Mouse (Mus musculus): ENCODE data around the gene Usp25. TPM values are rescaled to one million over a fixed set of nuclear protein-coding genes. Genes with fewer than 3 reads are reported as not detected.
A peak's percentile ranks its signal among the peaks of the same experiment; 100 is the strongest.

Usp25 gene
- polyA plus RNA-seq, 1 experiment from 2014 or later, result 25.3 TPM

DNA sequence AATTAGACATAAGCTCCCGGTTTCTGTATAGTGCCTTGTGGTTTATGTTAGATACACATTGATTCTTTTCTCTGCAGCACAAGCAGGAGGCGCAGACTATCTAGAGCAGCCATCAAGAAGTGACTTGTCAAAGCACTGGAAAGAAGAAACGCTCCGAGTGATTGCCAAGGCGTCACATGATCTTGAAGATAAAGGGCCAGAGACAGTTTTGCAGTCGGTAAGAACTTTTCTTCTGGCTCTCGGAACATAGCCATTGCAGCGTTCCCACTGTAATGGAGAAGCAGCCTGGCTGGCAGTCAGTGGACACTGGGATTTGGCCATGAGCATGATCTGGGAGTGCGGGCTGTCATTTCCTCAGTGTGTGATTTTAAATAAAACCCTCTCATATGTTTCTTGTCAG lies 80.0 kb downstream of the Usp25 start:
- Histone ChIP-seq H3K4me2 (ENCODE audit: low read depth, low read length) (no peak overlapping the region), H3K9me3 (ENCODE audit: control insufficient read depth, low read length) (no peaks in the 10 kb centered on the region), H3K27ac (replicated peaks; ENCODE audit: low read depth, low read length) (no peak overlapping the region), H3K4me1 (ENCODE audit: control insufficient read depth, insufficient read depth, low read length) (no peaks in the 10 kb centered on the region), H3K36me3 (ENCODE audit: control insufficient read depth, insufficient read depth, low read length) (peaks cover 28% of the 10 kb centered on the region; the same call in 1 of the 2 replicates), H3K4me3 (ENCODE audit: low read depth, low read length) (no peak overlapping the region), H3K27me3 (replicated peaks; ENCODE audit: control insufficient read depth, insufficient read depth, low read length) (no peaks in the 10 kb centered on the region), H3K9ac (ENCODE audit: low read depth, low read length) (no peak overlapping the region)
- DNase-seq (ENCODE audit: low spot score) (peak; percentile 45), ATAC-seq (ENCODE audit: low read depth) (peak; percentile 65; the same call in 1 of the 2 replicates)
- 71% methylated on average over 9 of the region's 9 CpGs for whole genome bisulfite sequencing

DNA sequence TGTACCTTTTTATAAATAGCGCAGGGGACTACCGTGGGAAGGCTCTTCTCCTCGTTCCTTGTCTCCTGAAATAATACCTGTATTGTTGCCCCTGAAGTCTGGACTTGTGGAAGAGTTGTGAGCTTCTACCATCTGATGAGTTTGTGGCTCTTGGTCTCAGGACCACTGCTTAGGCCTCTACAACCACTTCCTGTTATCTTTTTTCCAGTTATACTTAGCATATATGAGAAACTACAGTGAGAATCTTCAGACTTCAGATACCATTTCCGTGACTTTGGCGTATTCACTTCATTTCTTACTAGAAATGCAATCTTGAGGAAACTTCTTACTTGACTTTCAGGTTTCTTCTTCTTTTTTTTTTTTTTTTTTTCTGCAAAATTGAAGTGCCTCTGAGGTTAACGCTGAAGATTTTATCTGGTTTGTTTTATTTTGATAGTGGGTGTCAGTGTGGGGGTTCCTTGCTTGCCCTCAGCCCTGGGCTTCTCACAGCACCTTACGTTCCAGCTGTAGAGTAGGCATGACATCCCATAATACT lies 81.6 kb downstream of the Usp25 start:
- Histone ChIP-seq H3K27me3 (replicated peaks; ENCODE audit: control insufficient read depth, insufficient read depth, low read length) (no peaks in the 10 kb centered on the region), H3K27ac (replicated peaks; ENCODE audit: low read depth, low read length) (no peak overlapping the region), H3K4me2 (ENCODE audit: low read depth, low read length) (no peak overlapping the region), H3K4me3 (ENCODE audit: low read depth, low read length) (no peak overlapping the region), H3K36me3 (ENCODE audit: control insufficient read depth, insufficient read depth, low read length) (peaks cover 26% of the 10 kb centered on the region; the same call in 1 of the 2 replicates), H3K4me1 (ENCODE audit: control insufficient read depth, insufficient read depth, low read length) (no peaks in the 10 kb centered on the region), H3K9ac (ENCODE audit: low read depth, low read length) (no peak overlapping the region), H3K9me3 (ENCODE audit: control insufficient read depth, low read length) (no peaks in the 10 kb centered on the region)
- WGBS, result 86% methylated on average over 7 of the region's 7 CpGs
- no peak for DNase-seq (ENCODE audit: low spot score)
- no peak for ATAC-seq (ENCODE audit: low read depth)

DNA sequence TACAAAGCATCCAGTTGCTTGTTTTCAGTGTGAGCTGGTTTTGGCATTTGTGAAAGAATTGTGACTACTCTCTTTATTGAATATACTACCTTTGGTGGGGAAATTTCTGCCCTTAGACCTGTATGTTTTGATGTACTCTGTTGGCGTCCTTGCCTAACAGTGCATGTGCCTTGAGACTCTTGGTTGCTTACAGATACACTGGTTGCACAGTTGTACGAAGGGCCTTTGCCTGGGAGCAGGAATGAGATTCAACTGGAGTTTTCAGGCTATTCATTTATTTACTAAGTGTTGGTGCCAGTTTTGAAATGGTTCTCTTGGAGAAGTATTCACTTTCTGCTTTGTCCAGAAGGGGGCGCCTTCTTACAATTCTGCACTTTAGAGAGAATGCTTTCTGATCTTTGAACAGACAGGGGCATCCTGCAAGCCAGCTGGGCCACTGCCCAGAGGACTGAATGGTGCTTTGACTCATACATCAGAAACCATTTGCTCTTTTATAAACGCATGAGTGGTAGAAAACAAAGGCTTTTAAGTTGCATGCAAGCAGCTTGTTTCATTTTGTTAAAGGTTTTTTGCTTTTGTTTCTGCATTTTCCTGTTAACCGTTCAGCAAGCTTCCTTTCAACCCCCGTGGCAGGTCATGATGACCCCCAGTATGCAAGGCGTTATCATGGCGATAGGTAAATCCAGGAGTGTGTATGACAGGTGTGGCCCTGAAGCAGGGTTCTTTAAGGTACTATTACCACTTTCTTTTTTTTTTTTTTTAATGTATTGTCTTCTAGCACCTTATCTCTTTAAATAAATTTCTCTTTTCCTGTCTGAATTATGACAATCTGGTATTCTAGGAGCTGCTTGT lies 85.7 kb downstream of the Usp25 start:
- no peaks in the 10 kb centered on the region for H3K9me3 ChIP-seq (ENCODE audit: control insufficient read depth, low read length)
- H3K36me3 ChIP-seq (ENCODE audit: control insufficient read depth, insufficient read depth, low read length), result peaks cover 35% of the 10 kb centered on the region
- no peak overlapping the region for H3K27ac ChIP-seq (replicated peaks; ENCODE audit: low read depth, low read length)
- no peak for ATAC-seq (ENCODE audit: low read depth)
- H3K4me1 ChIP-seq (ENCODE audit: control insufficient read depth, insufficient read depth, low read length), result no peaks in the 10 kb centered on the region
- no peaks in the 10 kb centered on the region for H3K27me3 ChIP-seq (replicated peaks; ENCODE audit: control insufficient read depth, insufficient read depth, low read length)
- H3K4me3 ChIP-seq (ENCODE audit: low read depth, low read length), result no peak overlapping the region
- peak; percentile 82 for DNase-seq (ENCODE audit: low spot score)
- 61% methylated on average over 8 of the region's 8 CpGs for WGBS
- H3K4me2 ChIP-seq (ENCODE audit: low read depth, low read length), result no peak overlapping the region
- H3K9ac ChIP-seq (ENCODE audit: low read depth, low read length), result no peak overlapping the region

DNA sequence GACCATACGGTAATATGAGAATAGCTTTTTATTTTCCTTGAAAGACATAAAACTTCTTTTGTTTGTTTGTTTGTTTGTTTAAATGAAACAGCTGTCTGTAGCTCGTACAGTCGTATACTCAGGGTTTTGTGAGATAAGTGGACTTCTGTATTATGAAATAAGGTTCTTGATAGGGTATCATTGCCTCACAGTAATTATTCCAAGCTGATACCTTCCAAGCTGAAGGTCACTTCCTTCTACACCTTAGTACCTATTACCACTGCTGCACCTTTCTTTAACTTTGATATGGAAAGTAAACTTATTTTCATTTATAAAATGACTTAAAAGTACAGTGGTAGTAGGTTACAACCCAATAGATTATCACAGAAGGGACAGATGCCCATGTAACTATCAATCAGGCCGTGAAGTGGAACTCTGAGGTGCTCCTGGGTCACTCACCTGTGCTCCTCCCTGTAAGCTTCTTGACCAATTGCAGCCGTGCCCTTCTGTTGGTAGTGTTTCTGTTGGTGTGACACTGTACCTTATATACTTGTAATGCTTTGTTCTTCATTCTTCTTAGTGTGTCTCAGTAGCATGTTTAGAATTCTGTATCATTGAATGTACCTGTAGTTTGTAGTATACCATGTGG lies 90.2 kb downstream of the Usp25 start:
- H3K27me3 ChIP-seq (replicated peaks; ENCODE audit: control insufficient read depth, insufficient read depth, low read length), result no peaks in the 10 kb centered on the region
- H3K4me3 ChIP-seq (ENCODE audit: low read depth, low read length), result no peak overlapping the region
- H3K27ac ChIP-seq (replicated peaks; ENCODE audit: low read depth, low read length), result no peak overlapping the region
- H3K36me3 ChIP-seq (ENCODE audit: control insufficient read depth, insufficient read depth, low read length), result peaks cover 23% of the 10 kb centered on the region
- ATAC-seq (ENCODE audit: low read depth), result no peak
- no peaks in the 10 kb centered on the region for H3K9me3 ChIP-seq (ENCODE audit: control insufficient read depth, low read length)
- H3K4me2 ChIP-seq (ENCODE audit: low read depth, low read length), result no peak overlapping the region
- no peaks in the 10 kb centered on the region for H3K4me1 ChIP-seq (ENCODE audit: control insufficient read depth, insufficient read depth, low read length)
- WGBS, result 86% methylated on average over 5 of the region's 5 CpGs
- no peak overlapping the region for H3K9ac ChIP-seq (ENCODE audit: low read depth, low read length)
- no peak for DNase-seq (ENCODE audit: low spot score)

DNA sequence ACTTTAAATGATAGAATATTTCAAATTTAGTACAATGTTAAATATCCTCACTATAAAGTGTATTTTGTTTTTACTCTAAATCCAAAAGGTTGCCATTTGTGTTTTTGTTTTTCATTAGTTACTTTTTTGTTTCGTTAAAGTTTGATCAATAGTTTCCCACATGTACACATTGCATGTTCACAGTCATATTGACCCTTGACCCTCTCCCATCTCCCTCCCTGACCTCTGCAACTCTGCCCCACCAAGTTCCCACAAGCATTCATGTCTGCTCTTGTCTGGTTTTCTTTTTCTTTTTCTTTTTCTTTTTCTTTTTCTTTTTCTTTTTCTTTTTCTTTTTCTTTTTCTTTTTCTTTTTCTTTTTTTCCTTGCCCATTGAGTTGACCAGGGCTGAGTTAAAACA lies 97.8 kb downstream of the Usp25 start:
- Histone ChIP-seq H3K27me3 (replicated peaks; ENCODE audit: control insufficient read depth, insufficient read depth, low read length) (no peaks in the 10 kb centered on the region), H3K4me2 (ENCODE audit: low read depth, low read length) (no peak overlapping the region), H3K36me3 (ENCODE audit: control insufficient read depth, insufficient read depth, low read length) (peaks cover 44% of the 10 kb centered on the region), H3K27ac (replicated peaks; ENCODE audit: low read depth, low read length) (no peak overlapping the region), H3K9me3 (ENCODE audit: control insufficient read depth, low read length) (no peaks in the 10 kb centered on the region), H3K4me1 (ENCODE audit: control insufficient read depth, insufficient read depth, low read length) (no peaks in the 10 kb centered on the region), H3K9ac (ENCODE audit: low read depth, low read length) (no peak overlapping the region), H3K4me3 (ENCODE audit: low read depth, low read length) (no peak overlapping the region)
- no peak for ATAC-seq (ENCODE audit: low read depth)
- WGBS, result 70% methylated on average over 1 of the region's 1 CpGs
- no peak for DNase-seq (ENCODE audit: low spot score)

DNA sequence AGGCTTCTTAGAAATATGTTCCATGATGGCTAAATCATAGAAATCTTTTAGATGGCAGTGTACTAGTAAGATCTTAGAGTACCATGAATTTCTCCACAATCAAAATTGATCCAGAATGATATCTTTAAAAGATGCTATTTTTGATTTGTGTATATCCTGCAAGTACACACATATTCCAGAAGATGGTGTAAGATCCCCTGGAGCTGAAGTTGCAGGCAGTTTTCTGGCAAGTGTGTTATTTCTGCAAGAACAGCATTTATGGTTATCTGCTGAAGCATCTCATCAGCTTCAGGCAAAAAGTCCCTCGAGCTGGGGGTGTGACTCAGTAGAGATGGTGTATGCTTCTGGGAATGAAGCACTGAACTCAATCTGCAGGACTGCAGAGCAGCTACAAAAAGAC lies 112.4 kb downstream of the Usp25 start:
- Histone ChIP-seq H3K4me3 (ENCODE audit: low read depth, low read length) (no peak overlapping the region), H3K27me3 (replicated peaks; ENCODE audit: control insufficient read depth, insufficient read depth, low read length) (no peaks in the 10 kb centered on the region), H3K36me3 (ENCODE audit: control insufficient read depth, insufficient read depth, low read length) (no peaks in the 10 kb centered on the region), H3K4me2 (ENCODE audit: low read depth, low read length) (no peak overlapping the region), H3K9ac (ENCODE audit: low read depth, low read length) (no peak overlapping the region), H3K4me1 (ENCODE audit: control insufficient read depth, insufficient read depth, low read length) (no peaks in the 10 kb centered on the region), H3K27ac (replicated peaks; ENCODE audit: low read depth, low read length) (no peak overlapping the region), H3K9me3 (ENCODE audit: control insufficient read depth, low read length) (no peaks in the 10 kb centered on the region)
- WGBS, result 55% methylated on average over 1 of the region's 1 CpGs
- ATAC-seq (ENCODE audit: low read depth) (no peak), DNase-seq (ENCODE audit: low spot score) (no peak)

DNA sequence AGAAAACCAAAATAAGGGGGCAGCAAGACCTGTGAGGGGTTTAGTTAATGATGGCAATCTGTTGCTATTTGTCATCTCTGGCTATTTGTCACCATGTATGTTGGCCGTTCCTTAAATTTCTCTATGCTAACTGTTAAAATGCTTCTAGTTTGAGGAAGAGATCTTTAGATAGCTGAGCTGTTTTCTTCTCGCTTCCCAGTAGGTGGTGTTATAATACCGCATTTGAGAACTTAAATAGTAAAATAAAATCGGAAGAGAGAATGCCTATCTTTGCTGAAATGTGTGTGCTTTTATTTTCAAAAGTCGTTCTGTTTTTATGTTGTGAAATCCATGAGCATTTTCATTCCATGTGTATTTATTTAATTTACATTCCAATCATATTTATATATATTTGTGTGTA lies 115.2 kb downstream of the Usp25 start:
- 21% methylated on average over 5 of the region's 5 CpGs for WGBS

DNA sequence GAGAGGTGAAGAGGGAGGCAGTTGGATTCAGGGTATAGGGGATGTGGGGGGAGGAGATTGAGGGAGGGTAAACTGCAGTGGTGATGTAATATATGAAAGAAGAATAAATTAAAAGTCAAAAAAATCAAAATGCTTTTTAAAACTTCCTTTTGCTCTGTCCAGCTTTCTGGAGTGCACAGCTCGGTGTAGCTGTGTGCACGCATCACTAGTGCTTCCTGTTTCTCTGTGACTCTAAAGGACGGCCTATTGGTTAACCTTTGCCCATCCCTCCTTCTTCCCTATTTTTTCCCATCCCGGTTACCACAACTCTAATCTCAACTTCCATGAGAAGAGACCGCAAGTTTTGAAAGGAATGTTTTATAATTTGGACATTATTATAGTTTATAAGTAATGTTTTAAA lies 119.5 kb downstream of the Usp25 start:
- Histone ChIP-seq H3K36me3 (ENCODE audit: control insufficient read depth, insufficient read depth, low read length) (no peaks in the 10 kb centered on the region), H3K27ac (replicated peaks; ENCODE audit: low read depth, low read length) (no peak overlapping the region), H3K9ac (ENCODE audit: low read depth, low read length) (no peak overlapping the region), H3K9me3 (ENCODE audit: control insufficient read depth, low read length) (no peaks in the 10 kb centered on the region), H3K27me3 (replicated peaks; ENCODE audit: control insufficient read depth, insufficient read depth, low read length) (no peaks in the 10 kb centered on the region), H3K4me1 (ENCODE audit: control insufficient read depth, insufficient read depth, low read length) (no peaks in the 10 kb centered on the region), H3K4me3 (ENCODE audit: low read depth, low read length) (no peak overlapping the region), H3K4me2 (ENCODE audit: low read depth, low read length) (no peak overlapping the region)
- 83% methylated on average over 5 of the region's 5 CpGs for WGBS
- DNase-seq (ENCODE audit: low spot score) (no peak), ATAC-seq (ENCODE audit: low read depth) (no peak)

More for the DNA sequence above, 115.2 kb downstream of the Usp25 start:
- no peak overlapping the region for H3K9ac ChIP-seq (ENCODE audit: low read depth, low read length)
- H3K4me1 ChIP-seq (ENCODE audit: control insufficient read depth, insufficient read depth, low read length), result no peaks in the 10 kb centered on the region
- H3K36me3 ChIP-seq (ENCODE audit: control insufficient read depth, insufficient read depth, low read length), result no peaks in the 10 kb centered on the region
- H3K9me3 ChIP-seq (ENCODE audit: control insufficient read depth, low read length), result no peaks in the 10 kb centered on the region
- ATAC-seq (ENCODE audit: low read depth) (no peak), DNase-seq (ENCODE audit: low spot score) (peak; percentile 74)
- no peak overlapping the region for H3K4me2 ChIP-seq (ENCODE audit: low read depth, low read length)
- no peak overlapping the region for H3K27ac ChIP-seq (replicated peaks; ENCODE audit: low read depth, low read length)
- no peak overlapping the region for H3K4me3 ChIP-seq (ENCODE audit: low read depth, low read length)
- H3K27me3 ChIP-seq (replicated peaks; ENCODE audit: control insufficient read depth, insufficient read depth, low read length), result no peaks in the 10 kb centered on the region

Measured in embryonic facial prominence, embryonic 14.5 days (tissue).